Mouse (Mus musculus): ENCODE results near the gene Nudcd2. TPM values are rescaled to one million over a fixed set of nuclear protein-coding genes. Genes with fewer than 3 reads are reported as not detected.

The Nudcd2 gene
- total RNA-seq (2023) = 6.6 and 11.8 TPM in 2 replicates

DNA sequence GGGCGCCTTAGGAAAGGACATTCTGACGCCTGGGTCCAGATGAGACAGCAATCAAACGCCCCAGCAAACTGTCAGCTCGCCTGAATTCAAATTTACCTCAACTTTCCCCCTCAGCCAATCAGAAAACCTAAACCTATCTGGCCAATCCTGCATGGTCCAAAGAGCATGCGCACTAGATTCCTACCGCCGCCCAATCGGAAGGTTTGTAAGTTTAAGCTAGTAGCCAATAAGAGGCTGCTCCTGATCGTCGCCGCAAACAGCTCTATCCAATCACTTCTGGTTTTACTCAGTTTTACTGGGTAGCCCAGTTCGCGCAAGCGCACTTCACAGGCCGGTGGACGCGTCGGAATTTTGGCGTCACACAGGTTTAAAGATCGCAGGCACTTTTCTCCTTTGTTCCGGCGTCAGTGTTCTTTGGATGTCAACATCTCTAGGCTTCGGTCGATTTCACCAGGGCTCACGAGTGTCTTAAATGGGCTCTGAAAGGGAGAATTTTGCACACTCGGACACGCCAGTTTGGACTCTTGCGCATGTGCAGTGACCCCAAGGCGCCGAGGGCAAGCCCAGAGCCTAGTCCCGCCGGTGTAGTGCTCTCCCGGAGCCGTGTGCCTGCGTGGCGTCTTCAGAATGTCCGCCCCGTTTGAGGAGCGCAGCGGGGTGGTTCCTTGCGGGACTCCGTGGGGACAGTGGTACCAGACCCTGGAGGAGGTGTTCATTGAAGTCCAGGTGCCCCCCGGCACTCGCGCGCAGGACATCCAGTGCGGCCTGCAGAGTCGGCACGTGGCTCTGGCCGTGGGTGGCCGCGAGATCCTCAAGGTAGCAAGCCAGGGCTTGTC, at the start of gene Nudcd2, which contains the start of gene Hmmr:
TSS of gene Nudcd2 (plus strand) at position 329 of the 836 bp plus-strand sequence.
TSS of gene Hmmr (minus strand) at position 84 of the 836 bp plus-strand sequence.

GRCm38 (mm10) chr11:40695103-40695502, 38.4 kb upstream of the Nudcd2 start, which contains the start of gene Mat2b:
TSS of gene Mat2b (minus strand) at chr11:40695203.

DNA sequence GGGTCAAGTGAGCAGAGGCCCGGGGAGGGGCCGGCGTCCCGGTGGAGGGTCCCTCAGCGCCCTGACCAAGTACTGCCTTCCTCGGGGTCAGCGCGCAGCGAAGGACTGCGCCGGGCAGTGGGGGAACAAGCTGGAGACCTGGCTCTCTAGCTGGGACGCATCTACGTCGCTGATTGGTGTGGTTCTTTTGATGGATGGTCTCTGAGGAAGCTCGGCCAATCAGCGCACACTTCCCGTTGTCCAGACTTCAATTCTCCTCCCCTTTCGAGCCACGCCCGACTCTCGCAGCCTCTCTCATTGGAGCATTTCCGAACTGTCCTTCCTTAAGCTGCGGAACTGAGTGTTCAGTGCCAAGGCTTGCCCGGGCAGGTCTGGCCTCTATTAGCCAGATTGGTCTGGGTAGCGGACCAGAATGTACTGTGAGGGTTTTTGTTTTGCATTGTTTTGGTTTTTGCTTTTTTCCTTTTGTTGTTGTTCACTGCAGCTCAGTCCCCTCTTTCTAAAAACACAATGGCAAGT, 21.7 kb downstream of the Nudcd2 start, which contains the start of gene Ccng1:
TSS of gene Ccng1 (minus strand) at position 203 of the 519 bp plus-strand sequence.

Other genes with a start within 250 kb of the Nudcd2 start
- gene Mat2b, start 38.5 kb upstream of the Nudcd2 start, total RNA-seq (2023) = 56.6 and 67.2 TPM in 2 replicates
- gene Hmmr, start 245 bp upstream of the Nudcd2 start, total RNA-seq (2023) = 25.2 and 26.4 TPM in 2 replicates
- gene Ccng1, start 21.6 kb downstream of the Nudcd2 start, total RNA-seq (2023) = 20.6 and 21.3 TPM in 2 replicates

Data from neutrophil, adult 65 days (primary cell).